Mouse (Mus musculus) CH12.LX (cell line): Measurements from ENCODE around the gene Tmem150a. TPM values are rescaled to one million over a fixed set of nuclear protein-coding genes. Genes with fewer than 3 reads are reported as not detected.

Source experiments
- DNase-seq: peaks from one replicate; pipeline ENCODE4 v3.0.0-alpha.2; 2013; ENCODE audit errors: extremely low read depth
- H3K27ac ChIP-seq: 2 replicates; pipeline ENCODE4 v1.5.1; 2012; ENCODE audit warnings: low read depth, mild to moderate bottlenecking, control low read depth, moderate library complexity; ENCODE audit not compliant: insufficient read depth
- H3K27me3 ChIP-seq: replicated peaks from 2 replicates; pipeline ENCODE3; 2012; ENCODE audit warnings: inconsistent platforms
- H3K36me3 ChIP-seq, 2 experiments: replicated peaks in 1 of 2; 2 replicates each; pipeline versions ENCODE3 to v1.6.1; 2012; ENCODE audit warnings: inconsistent platforms in 1 of 2, low read length in 1 of 2, mild to moderate bottlenecking in 1 of 2, mixed read lengths in 1 of 2, moderate library complexity in 1 of 2; ENCODE audit not compliant: control insufficient read depth in 1 of 2, insufficient read depth in 1 of 2
- H3K4me1 ChIP-seq, 2 experiments: 2 replicates each; pipeline ENCODE4 v1.6.1; 2012; ENCODE audit warnings: inconsistent platforms in 1 of 2, moderate library complexity in 1 of 2; ENCODE audit not compliant: insufficient read depth in 2 of 2, control insufficient read depth in 1 of 2
- H3K4me2 ChIP-seq: 2 replicates; pipeline ENCODE4 v1.6.1; 2012; ENCODE audit warnings: low read depth, mild to moderate bottlenecking, control low read depth; ENCODE audit not compliant: poor library complexity, insufficient read depth, severe bottlenecking
- H3K4me3 ChIP-seq, 3 experiments: fragments of 150-350 bp in 1 of 3; sonication (generic) in 1 of 3; replicated peaks in 1 of 3; 2 replicates each; pipeline versions ENCODE3 to v1.5.1; 2011 to 2012; ENCODE audit warnings: low read depth in 2 of 3, low read length in 2 of 3, mild to moderate bottlenecking in 2 of 3, moderate library complexity in 2 of 3, control low read depth in 1 of 3, improper control_type of control experiment in 1 of 3, inconsistent platforms in 1 of 3, mixed read lengths in 1 of 3; ENCODE audit not compliant: poor library complexity in 1 of 3
- H3K79me2 ChIP-seq: replicated peaks from 2 replicates; pipeline ENCODE4 v1.6.1; 2012; ENCODE audit warnings: mild to moderate bottlenecking, moderate library complexity; ENCODE audit not compliant: control insufficient read depth, poor library complexity, insufficient read depth, severe bottlenecking; ENCODE audit errors: extremely low read depth
- H3K9ac ChIP-seq: 2 replicates; pipeline ENCODE4 v1.6.1; 2012; ENCODE audit warnings: low read depth, mild to moderate bottlenecking, control low read depth, moderate library complexity; ENCODE audit not compliant: insufficient read depth
- H3K9me3 ChIP-seq: replicated peaks from 2 replicates; pipeline ENCODE3; 2012; ENCODE audit warnings: low read length, inconsistent platforms, mixed read lengths
- BHLHE40 ChIP-seq: IDR thresholded peaks from 2 replicates; pipeline ENCODE4 v1.6.1; 2011; ENCODE audit warnings: mild to moderate bottlenecking, low read depth, low read length, improper control_type of control experiment
- CTCF ChIP-seq, 2 experiments: IDR thresholded peaks in 1 of 2; conservative IDR thresholded peaks in 1 of 2; 2 replicates each; pipeline ENCODE4 v1.5.1; 2011 to 2012; ENCODE audit warnings: low read depth in 2 of 2, low read length in 2 of 2, improper control_type of control experiment in 1 of 2, inconsistent platforms in 1 of 2, mild to moderate bottlenecking in 1 of 2, moderate library complexity in 1 of 2
- ELF1 ChIP-seq: IDR thresholded peaks from 2 replicates; pipeline ENCODE4 v1.6.1; 2014; ENCODE audit warnings: low read depth, mild to moderate bottlenecking, inconsistent platforms, low read length, improper control_type of control experiment
- EP300 ChIP-seq: IDR thresholded peaks from 2 replicates; pipeline ENCODE4 v1.6.1; 2011; ENCODE audit warnings: low read length, improper control_type of control experiment
- GABPA ChIP-seq: IDR thresholded peaks from 2 replicates; pipeline ENCODE4 v1.6.1; 2012; ENCODE audit warnings: low read depth, low read length, improper control_type of control experiment, inconsistent platforms; ENCODE audit not compliant: insufficient replicate concordance
- IRF4 ChIP-seq: IDR thresholded peaks from 2 replicates; pipeline ENCODE4 v1.6.1; 2014; ENCODE audit warnings: low read depth, mild to moderate bottlenecking, inconsistent platforms, low read length, improper control_type of control experiment
- JUN ChIP-seq: IDR thresholded peaks from 2 replicates; pipeline ENCODE4 v1.6.1; 2011; ENCODE audit warnings: low read depth, mild to moderate bottlenecking, low read length, improper control_type of control experiment, moderate library complexity; ENCODE audit not compliant: insufficient read depth
- JUND ChIP-seq: conservative IDR thresholded peaks from 2 replicates; pipeline ENCODE4 v1.6.1; 2011; ENCODE audit warnings: low read depth, low read length, improper control_type of control experiment
- KAT2A ChIP-seq: IDR thresholded peaks from 2 replicates; pipeline ENCODE4 v1.6.1; 2012; ENCODE audit warnings: low read length, improper control_type of control experiment, inconsistent platforms; ENCODE audit not compliant: insufficient replicate concordance
- MAZ ChIP-seq: IDR thresholded peaks from 2 replicates; pipeline ENCODE4 v1.6.1; 2012; ENCODE audit warnings: low read depth, mild to moderate bottlenecking, inconsistent platforms, low read length, improper control_type of control experiment, moderate library complexity
- MXI1 ChIP-seq: IDR thresholded peaks from 2 replicates; pipeline ENCODE4 v1.6.1; 2011; ENCODE audit warnings: mild to moderate bottlenecking, low read depth, low read length, improper control_type of control experiment
- MYC ChIP-seq: IDR thresholded peaks from 2 replicates; pipeline ENCODE4 v1.6.1; 2011; ENCODE audit warnings: low read depth, mild to moderate bottlenecking, improper control_type of control experiment, low read length
- NRF1 ChIP-seq: IDR thresholded peaks from 2 replicates; pipeline ENCODE4 v1.6.1; 2014; ENCODE audit warnings: low read depth, mild to moderate bottlenecking, inconsistent platforms, low read length, improper control_type of control experiment, moderate library complexity
- POLR2A ChIP-seq: IDR thresholded peaks from 2 replicates; pipeline ENCODE4 v1.6.1; 2011; ENCODE audit warnings: low read depth, mild to moderate bottlenecking, improper control_type of control experiment, low read length
- POLR2AphosphoS2 ChIP-seq: IDR thresholded peaks from 2 replicates; pipeline ENCODE4 v1.6.1; 2011; ENCODE audit warnings: low read depth, low read length, improper control_type of control experiment
- RAD21 ChIP-seq: IDR thresholded peaks from 2 replicates; pipeline ENCODE4 v1.6.1; 2011; ENCODE audit warnings: low read depth, mild to moderate bottlenecking, low read length, improper control_type of control experiment, moderate library complexity
- RCOR1 ChIP-seq: conservative IDR thresholded peaks from 2 replicates; pipeline ENCODE4 v1.6.1; 2012; ENCODE audit warnings: low read depth, mild to moderate bottlenecking, inconsistent platforms, low read length, improper control_type of control experiment
- SMC3 ChIP-seq: IDR thresholded peaks from 2 replicates; pipeline ENCODE4 v1.6.1; 2011; ENCODE audit warnings: low read depth, low read length, improper control_type of control experiment
- TBP ChIP-seq: conservative IDR thresholded peaks from 2 replicates; pipeline ENCODE4 v1.6.1; 2011; ENCODE audit warnings: low read depth, low read length, improper control_type of control experiment
- TCF12 ChIP-seq: IDR thresholded peaks from 2 replicates; pipeline ENCODE4 v1.6.1; 2014; ENCODE audit warnings: low read depth, mild to moderate bottlenecking, inconsistent platforms, low read length, improper control_type of control experiment
- UBTF ChIP-seq: IDR thresholded peaks from 2 replicates; pipeline ENCODE4 v1.6.1; 2012; ENCODE audit warnings: low read depth, mild to moderate bottlenecking, inconsistent platforms, low read length, improper control_type of control experiment, moderate library complexity
- ZC3H11A ChIP-seq: IDR thresholded peaks from 2 replicates; pipeline ENCODE4 v1.6.1; 2012; ENCODE audit warnings: low read depth, mild to moderate bottlenecking, inconsistent platforms, low read length, improper control_type of control experiment
- ZNF384 ChIP-seq: IDR thresholded peaks from 2 replicates; pipeline ENCODE4 v1.6.1; 2012; ENCODE audit warnings: low read depth, low read length, improper control_type of control experiment, inconsistent platforms
- dilution Hi-C: fragments of 300-500 bp; cut with MboI; formaldehyde crosslinking; loops from 2 replicates; pipeline ENCODE4 v1.14.3; 2020; ENCODE audit warnings: low sequenced_read_pairs; ENCODE audit not compliant: extremely low pct_unique_long_range_greater_than_20kb, extremely low pct_ligation_motif_present
- in situ Hi-C: fragments of 300-500 bp; cut with MboI; formaldehyde crosslinking; loops from 3 replicates; pipeline ENCODE4 v1.14.3; 2019; ENCODE audit warnings: low sequenced_read_pairs, low pct_ligation_motif_present, low pct_unique_long_range_greater_than_20kb, mixed read lengths
- polyA plus RNA-seq: library from polyadenylated mRNA; unstranded; fragments of >175 nt; gene quantifications from 2 replicates; pipeline ENCODE4 v1.2.1, GENCODE M21; 2012; ENCODE audit warnings: low read depth; ENCODE audit not compliant: insufficient read length
- total RNA-seq, 2 experiments: library from RNA; depleted of rRNA; stranded (reverse); fragments of 300-350 nt in 1 of 2; fragments of >200 nt in 1 of 2; gene quantifications; 2 replicates each; pipeline ENCODE4 v1.2.3; 2012 to 2014

The Tmem150a gene
- total and polyA plus RNA-seq, 3 experiments, result 0.24 to 0.93 (median 0.59) TPM

DNA sequence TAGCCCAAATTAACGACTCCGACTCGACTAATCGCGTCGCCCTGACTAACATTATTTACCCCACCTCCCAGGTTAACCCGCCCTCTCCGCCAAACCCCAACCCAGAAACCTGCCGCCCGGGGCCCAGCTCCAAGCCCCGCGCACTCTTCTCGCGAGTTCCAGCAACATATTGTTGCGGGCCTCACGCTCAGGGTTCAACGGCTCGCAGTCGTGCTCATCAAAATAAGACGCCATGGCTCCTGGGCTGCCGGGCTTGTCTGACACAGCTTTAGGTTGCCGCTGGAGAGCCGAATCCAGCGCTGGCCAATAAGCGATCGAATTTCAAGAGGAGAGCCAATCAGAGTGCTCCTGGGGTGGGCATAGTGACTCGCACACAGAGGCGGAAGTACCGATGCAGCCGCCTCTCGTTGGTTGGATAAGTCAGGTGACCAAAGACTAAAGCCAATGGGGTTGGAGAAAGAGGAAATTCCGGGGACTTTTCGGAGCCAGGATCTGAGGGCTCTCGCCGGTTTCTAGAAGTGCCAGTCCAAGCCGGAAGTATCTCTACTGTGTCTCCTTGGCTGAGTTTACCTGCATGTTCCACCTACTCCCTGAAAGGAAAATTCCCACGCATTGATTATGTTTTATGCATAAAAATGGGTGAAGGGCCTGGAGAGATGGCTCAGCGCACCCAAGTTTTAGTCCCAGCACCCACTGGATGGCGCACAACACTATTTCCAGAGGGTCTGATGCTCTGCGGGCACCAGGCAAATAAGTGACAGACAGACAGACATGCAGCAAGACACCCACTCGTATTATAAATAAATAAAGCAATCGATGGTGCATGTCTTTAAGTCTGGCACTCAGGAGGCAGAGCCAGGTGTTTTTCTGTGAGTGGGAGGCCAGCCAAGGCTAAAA is 7.1 kb downstream of the Tmem150a start (continued):
- TF ChIP-seq GABPA (no peak), ELF1 (peak; percentile 99), POLR2AphosphoS2 (peak; percentile 89), RAD21 (no peak), NRF1 (no peak), ZC3H11A (no peak), RCOR1 (no peak), ZNF384 (no peak), UBTF (no peak), CTCF (conservative IDR thresholded peaks at IDR 0.05 in 1 of 2, IDR thresholded peaks at IDR 0.05 in 1 of 2; ENCODE audit: low read depth in 2 of 2, low read length in 2 of 2) (peak in 1 of 2 experiments; percentile 50; a peak in 2 of 4 replicates), POLR2A (peak; percentile 88), MYC (no peak), IRF4 (0 out of 2 replicates have a peak, but pooled peaks have one; percentile 23), BHLHE40 (no peak), KAT2A (no peak), MAZ (no peak; the same call in 1 of the 2 replicates), JUND (no peak), TCF12 (peak; percentile 85), EP300 (no peak), MXI1 (peak; percentile 78; the same call in 1 of the 2 replicates)
- TF ChIP-seq, all 38 proteins: peak for 16

DNA sequence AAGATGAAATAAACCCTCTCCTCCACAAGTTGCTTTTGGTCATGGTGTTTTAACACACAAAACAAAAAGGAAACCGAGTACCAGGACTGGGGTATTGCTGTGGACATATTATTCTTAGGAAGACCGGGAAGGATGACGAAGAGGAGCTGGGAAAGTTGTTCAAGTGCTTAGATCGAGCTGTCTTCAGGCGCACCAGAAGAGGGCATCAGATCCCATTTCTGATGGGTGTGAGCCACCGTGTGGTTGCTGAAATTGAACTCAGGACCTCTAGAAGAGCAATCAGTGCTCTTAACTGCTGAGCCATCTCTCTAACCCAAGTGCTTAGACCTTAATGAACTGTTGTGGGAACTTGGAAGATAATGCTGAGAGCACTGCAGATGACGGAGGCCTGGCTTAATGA is 8.8 kb downstream of the Tmem150a start:
- peaks cover 15% of the 10 kb centered on the region for H3K79me2 ChIP-seq

More for the DNA sequence above, 8.8 kb downstream of the Tmem150a start:
- Histone ChIP-seq H3K9ac (no peak overlapping the region), H3K4me3 (no peak overlapping the region), H3K36me3 (peaks cover 15 to 23% of the 10 kb centered on the region in 2 experiments), H3K4me1 (peaks cover 3 to 18% of the 10 kb centered on the region in 2 experiments; a peak in 3 of 4 replicates), H3K4me2 (no peak overlapping the region), H3K27ac (no peak overlapping the region)
- DNase-seq, result no peak
- TF ChIP-seq RAD21 (peak; percentile 28), JUN (no peak), TBP (no peak), SMC3 (peak; percentile 29), CTCF (conservative IDR thresholded peaks at IDR 0.05 in 1 of 2, IDR thresholded peaks at IDR 0.05 in 1 of 2; ENCODE audit: low read depth in 2 of 2, low read length in 2 of 2) (peak in 1 of 2 experiments; percentile 66; a peak in 2 of 4 replicates)
- TF ChIP-seq, all 38 proteins: peak for 3
- dilution Hi-C loops (no loop called here), in situ Hi-C loops (no loop called here)
- Histone ChIP-seq H3K27me3 (no peaks in the 10 kb centered on the region), H3K9me3 (no peaks in the 10 kb centered on the region)
